Mouse (Mus musculus): ENCODE data around the gene Errfi1. TPM values are rescaled to one million over a fixed set of nuclear protein-coding genes. Genes with fewer than 3 reads are reported as not detected.

The Errfi1 gene
- polyA plus RNA-seq, 1 experiment from 2014 or later: 32.3 TPM

DNA sequence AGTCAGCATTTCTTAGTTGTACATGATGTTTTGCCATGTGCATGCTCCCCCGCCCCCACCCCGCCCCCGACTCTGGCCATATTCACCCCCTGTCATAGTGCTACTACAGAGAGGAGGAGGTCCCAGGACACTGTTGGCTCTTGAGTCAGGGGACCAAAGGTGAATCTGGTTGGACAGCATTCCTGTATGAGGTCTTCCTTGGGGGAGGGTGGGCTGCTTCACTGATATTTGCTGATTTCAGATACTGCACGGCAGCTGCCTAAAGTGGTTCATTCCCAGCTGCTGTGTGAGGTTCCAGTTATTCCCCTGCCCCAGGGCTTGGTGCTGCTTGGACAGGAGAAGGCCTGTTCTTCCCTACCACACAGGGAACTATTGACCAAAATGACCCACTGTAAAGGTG, 34.8 kb downstream of the Errfi1 start:
- peaks cover 19% of the 10 kb centered on the region for H3K4me1 ChIP-seq
- H3K9ac ChIP-seq: no peak overlapping the region
- H3K27me3 ChIP-seq (replicated peaks): no peaks in the 10 kb centered on the region
- H3K36me3 ChIP-seq: no peaks in the 10 kb centered on the region
- no peak overlapping the region for H3K4me2 ChIP-seq
- no peak overlapping the region for H3K27ac ChIP-seq
- ATAC-seq (ENCODE audit: insufficient read depth, low FRiP score, low read depth): no peak
- H3K4me3 ChIP-seq (replicated peaks): no peak overlapping the region
- no peaks in the 10 kb centered on the region for H3K9me3 ChIP-seq
- 58% methylated on average over 4 of the region's 4 CpGs for WGBS

DNA sequence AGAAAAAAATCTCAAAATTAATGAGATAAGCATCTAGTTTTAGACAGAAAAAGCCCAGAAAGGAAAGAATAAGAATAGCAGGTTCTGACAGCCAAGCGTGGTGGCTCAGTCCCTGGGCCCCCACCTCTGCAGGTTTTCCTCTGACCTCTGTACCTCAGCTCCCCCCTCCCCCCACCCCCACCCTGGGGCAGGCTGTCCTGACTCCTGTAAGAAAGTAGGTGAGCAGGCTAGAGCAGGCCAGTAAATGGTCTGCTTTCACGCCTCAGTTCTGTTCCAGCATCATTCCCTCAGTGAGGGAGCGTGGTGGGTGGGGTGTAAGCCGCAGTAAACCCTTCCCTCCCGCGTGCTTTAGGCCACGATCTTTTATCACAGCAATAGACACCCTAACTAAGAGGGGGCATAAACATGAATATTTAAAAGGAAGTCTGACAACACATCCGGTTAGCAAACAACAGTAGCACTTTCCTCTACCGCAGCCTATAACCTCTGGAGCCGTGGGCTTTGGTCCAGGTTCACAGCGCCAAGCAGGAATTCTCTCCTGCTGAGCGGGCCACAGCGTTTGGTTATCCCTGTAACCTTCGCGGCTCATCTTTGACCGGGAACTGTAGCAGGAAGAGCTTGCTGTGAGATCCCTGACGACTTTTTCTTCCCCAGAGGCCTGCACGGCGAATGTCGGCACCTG, 35.7 kb downstream of the Errfi1 start:
- Histone ChIP-seq H3K9ac (no peak overlapping the region), H3K4me3 (replicated peaks) (no peak overlapping the region; the same call in 1 of the 2 replicates)

DNA sequence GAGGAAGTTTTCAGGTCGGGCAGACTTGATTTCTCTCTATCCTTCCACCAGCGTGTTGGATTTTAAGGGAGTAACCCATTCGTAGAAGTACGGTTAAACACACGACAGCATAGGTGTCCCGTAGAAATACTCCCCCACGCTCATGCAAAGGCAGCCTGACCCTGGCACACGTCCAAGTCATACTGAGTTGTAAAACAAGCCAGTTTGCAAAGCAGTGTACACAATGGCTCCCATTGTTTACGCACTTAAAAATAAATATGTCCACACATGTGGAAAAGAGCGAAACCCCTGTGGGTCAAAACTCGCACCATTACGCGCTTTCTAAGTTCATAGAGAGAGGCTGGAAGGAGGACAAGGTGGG, 36.2 kb downstream of the Errfi1 start:
- WGBS: 34% methylated on average over 13 of the region's 13 CpGs
- Histone ChIP-seq H3K9me3 (no peaks in the 10 kb centered on the region), H3K9ac (no peak overlapping the region), H3K4me2 (peak overlapping the region; percentile 37), H3K4me1 (peaks cover 21% of the 10 kb centered on the region), H3K4me3 (replicated peaks) (no peak overlapping the region; the same call in 1 of the 2 replicates), H3K27ac (peak overlapping the region; percentile 76), H3K27me3 (replicated peaks) (no peaks in the 10 kb centered on the region), H3K36me3 (no peaks in the 10 kb centered on the region)
- peak; percentile 36; the same call in 1 of the 2 replicates for ATAC-seq (ENCODE audit: insufficient read depth, low FRiP score, low read depth)

More for the DNA sequence above, 35.7 kb downstream of the Errfi1 start:
- ATAC-seq (ENCODE audit: insufficient read depth, low FRiP score, low read depth): peak; percentile 47; the same call in 1 of the 2 replicates
- Histone ChIP-seq H3K4me1 (peaks cover 19% of the 10 kb centered on the region), H3K9me3 (no peaks in the 10 kb centered on the region), H3K27me3 (replicated peaks) (no peaks in the 10 kb centered on the region), H3K4me2 (peak overlapping the region; percentile 37), H3K27ac (peak overlapping the region; percentile 76), H3K36me3 (no peaks in the 10 kb centered on the region)
- 33% methylated on average over 20 of the region's 20 CpGs for WGBS

DNA sequence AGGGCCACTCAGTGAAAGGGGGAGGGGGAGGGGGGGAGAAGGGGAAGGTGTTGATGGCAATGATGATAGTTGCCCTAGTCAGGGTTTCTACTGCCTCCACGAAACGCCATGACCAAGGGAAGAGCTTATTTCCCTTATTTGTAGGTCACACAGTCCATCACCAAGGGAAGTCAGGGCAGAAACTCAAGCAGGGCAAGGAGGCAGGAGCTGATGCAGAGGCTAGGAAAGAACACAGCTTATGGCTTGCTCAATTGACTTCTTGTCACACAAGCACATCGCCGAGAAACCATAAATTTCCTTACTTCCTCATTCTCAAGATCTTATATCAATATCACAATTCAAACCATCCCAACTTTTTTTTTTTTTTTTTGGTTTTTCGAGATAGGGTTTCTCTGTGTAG, 37.6 kb downstream of the Errfi1 start:
- WGBS: 53% methylated on average over 5 of the region's 5 CpGs
- no peak overlapping the region for H3K4me2 ChIP-seq

DNA sequence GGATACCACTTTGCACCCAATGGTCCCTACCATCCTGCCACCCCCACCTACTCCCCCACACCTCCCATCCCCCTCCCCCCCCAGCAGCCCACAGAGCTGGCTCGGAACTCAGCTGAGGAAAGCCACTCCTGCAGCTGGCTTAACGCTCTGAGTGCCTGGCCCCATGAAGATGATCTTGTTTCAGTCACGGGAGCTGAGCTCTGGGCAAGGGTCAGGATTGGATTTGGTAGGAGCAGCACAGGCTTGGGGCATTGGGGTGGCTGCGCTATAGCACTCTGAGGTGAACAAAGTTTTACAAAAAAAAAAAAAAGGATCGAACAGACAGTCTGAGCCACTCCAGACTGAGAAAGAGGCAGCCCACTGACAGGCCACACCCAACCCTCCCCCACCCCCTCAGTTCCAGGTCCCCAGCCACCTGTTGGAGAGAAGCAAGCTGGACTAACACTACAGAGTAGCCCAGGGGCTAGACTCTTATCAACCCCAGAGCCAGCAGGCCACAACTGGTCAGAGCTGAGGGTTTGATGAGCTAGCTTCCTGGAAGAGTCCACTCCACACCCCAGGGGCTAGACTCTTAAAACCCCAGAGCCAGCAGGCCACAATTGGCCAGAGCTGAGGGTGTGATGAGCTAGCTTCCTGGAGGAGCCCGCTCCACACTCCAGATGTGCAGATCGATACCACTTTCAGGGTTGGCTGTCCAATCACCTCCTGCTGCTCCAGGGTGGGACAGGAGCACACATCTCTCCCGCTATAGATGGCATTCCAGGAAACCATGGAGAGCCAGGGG, 41.2 kb downstream of the Errfi1 start:
- H3K27me3 ChIP-seq (replicated peaks): no peaks in the 10 kb centered on the region
- no peaks in the 10 kb centered on the region for H3K9me3 ChIP-seq
- H3K27ac ChIP-seq: no peak overlapping the region
- WGBS: 57% methylated on average over 8 of the region's 8 CpGs
- no peak for ATAC-seq (ENCODE audit: insufficient read depth, low FRiP score, low read depth)
- H3K4me3 ChIP-seq (replicated peaks): no peak overlapping the region
- no peak overlapping the region for H3K4me2 ChIP-seq
- peaks cover 13% of the 10 kb centered on the region; the same call in 1 of the 2 replicates for H3K4me1 ChIP-seq
- H3K9ac ChIP-seq: no peak overlapping the region
- H3K36me3 ChIP-seq: peaks cover 21% of the 10 kb centered on the region; the same call in 1 of the 2 replicates

More for the DNA sequence above, 37.6 kb downstream of the Errfi1 start:
- Histone ChIP-seq H3K9ac (no peak overlapping the region), H3K4me3 (replicated peaks) (no peak overlapping the region), H3K27ac (no peak overlapping the region), H3K36me3 (no peaks in the 10 kb centered on the region), H3K4me1 (peaks cover 24% of the 10 kb centered on the region), H3K27me3 (replicated peaks) (no peaks in the 10 kb centered on the region), H3K9me3 (no peaks in the 10 kb centered on the region)
- no peak for ATAC-seq (ENCODE audit: insufficient read depth, low FRiP score, low read depth)

DNA sequence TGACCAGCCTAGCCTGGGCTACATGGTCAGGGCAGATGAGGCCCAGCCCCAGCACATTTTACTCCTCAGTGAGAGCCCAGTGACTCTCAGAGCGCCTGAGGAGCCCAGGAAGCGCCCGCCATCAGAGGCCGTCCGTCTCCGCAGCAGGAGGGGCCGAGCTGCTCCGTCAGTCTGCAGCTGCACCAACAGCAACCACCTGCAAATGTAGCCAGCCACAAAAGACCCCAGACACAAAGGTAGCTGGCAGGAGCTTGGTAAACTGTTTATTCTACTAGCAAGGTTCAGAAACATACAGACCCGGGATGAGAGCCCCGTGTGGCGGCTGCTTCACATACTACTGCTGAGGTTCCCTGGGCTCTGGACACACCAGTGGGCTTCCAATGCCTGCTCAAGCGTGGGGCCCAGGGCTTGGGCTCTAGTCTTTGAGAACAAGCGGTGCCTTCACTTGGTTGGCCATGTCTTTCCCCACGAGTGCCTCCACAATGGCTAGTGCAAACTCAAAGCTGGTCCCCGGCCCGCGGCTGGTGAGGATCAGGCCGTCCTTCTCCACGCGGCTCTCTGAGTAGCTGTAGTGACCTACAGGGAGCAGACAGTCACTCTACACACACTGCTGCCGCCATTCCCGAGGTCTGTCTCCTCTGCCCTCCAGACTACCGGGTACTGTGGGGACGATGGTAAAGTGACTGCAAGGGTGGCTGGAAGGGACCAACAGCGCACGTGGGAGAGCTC, 43.3 kb downstream of the Errfi1 start:
- Histone ChIP-seq H3K36me3 (peaks cover 35% of the 10 kb centered on the region), H3K4me3 (replicated peaks) (no peak overlapping the region), H3K27me3 (replicated peaks) (no peaks in the 10 kb centered on the region), H3K4me2 (no peak overlapping the region), H3K27ac (no peak overlapping the region), H3K9ac (no peak overlapping the region), H3K4me1 (0 out of 2 replicates have a peak, but pooled peaks cover 5% of the 10 kb centered on the region), H3K9me3 (no peaks in the 10 kb centered on the region)
- 89% methylated on average over 26 of the region's 26 CpGs for WGBS
- no peak for ATAC-seq (ENCODE audit: insufficient read depth, low FRiP score, low read depth)

DNA sequence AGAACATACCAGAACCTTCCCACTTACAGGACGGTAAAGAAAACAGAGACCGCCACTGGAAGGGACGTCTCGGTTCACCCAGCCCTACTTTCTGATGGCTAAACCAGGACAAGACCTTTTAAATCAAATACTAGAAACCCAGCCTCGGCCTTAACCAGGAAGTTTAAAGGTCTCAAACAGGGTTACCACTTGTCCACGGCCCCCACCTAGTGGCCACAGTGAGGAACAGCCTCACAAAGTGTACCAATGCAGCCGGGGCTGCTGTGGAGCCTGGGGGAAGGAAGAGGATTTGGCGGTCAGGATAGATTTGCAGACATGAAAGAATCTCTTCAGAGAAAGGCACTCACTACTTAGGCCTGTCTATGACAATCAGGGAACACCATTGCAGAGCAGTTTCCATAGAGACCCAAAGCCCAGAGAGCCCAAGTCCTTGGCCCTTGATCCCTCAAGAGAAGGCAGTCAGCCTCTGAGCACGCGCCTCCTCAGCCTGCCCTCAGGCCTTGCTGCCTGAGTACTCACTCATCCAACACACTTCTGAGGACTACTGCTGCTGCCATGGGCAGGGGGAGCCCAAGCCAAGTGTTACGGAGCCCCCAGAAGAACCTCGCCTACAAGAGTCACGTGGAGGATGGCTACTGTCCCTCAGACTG, 45.1 kb downstream of the Errfi1 start:
- Histone ChIP-seq H3K9me3 (no peaks in the 10 kb centered on the region), H3K4me1 (0 out of 2 replicates have a peak, but pooled peaks cover 5% of the 10 kb centered on the region), H3K27me3 (replicated peaks) (no peaks in the 10 kb centered on the region), H3K27ac (no peak overlapping the region), H3K9ac (no peak overlapping the region), H3K4me3 (replicated peaks) (no peak overlapping the region), H3K36me3 (peaks cover 44% of the 10 kb centered on the region), H3K4me2 (no peak overlapping the region)
- 57% methylated on average over 13 of the region's 13 CpGs for WGBS
- ATAC-seq (ENCODE audit: insufficient read depth, low FRiP score, low read depth): peak; percentile 45; the same call in 1 of the 2 replicates

DNA sequence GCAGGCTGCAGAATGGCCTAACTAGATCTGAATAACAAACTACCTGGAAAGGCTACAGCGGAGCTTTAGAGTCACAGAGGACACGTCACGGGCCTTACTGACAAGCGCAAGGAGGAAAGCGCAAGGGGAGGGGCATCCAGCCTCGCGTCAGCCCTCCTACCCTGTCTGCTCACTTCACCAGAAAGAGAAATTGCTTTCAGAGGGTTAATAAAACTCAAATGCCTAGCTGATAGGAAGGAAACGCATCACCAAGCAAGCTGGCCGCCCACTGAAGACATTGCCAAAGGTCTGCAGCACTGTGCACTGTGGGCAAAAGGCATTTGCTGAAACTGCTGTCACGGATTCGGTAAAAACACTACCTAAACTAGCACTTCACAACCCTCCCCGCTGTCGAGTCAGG, 46.8 kb downstream of the Errfi1 start:
- H3K27ac ChIP-seq: no peak overlapping the region
- no peak overlapping the region for H3K4me3 ChIP-seq (replicated peaks)
- no peaks in the 10 kb centered on the region for H3K27me3 ChIP-seq (replicated peaks)
- H3K4me2 ChIP-seq: no peak overlapping the region
- ATAC-seq (ENCODE audit: insufficient read depth, low FRiP score, low read depth): no peak
- no peak overlapping the region for H3K9ac ChIP-seq
- H3K9me3 ChIP-seq: no peaks in the 10 kb centered on the region
- peaks cover 50% of the 10 kb centered on the region for H3K36me3 ChIP-seq
- H3K4me1 ChIP-seq: no peaks in the 10 kb centered on the region
- 95% methylated on average over 13 of the region's 13 CpGs for WGBS

DNA sequence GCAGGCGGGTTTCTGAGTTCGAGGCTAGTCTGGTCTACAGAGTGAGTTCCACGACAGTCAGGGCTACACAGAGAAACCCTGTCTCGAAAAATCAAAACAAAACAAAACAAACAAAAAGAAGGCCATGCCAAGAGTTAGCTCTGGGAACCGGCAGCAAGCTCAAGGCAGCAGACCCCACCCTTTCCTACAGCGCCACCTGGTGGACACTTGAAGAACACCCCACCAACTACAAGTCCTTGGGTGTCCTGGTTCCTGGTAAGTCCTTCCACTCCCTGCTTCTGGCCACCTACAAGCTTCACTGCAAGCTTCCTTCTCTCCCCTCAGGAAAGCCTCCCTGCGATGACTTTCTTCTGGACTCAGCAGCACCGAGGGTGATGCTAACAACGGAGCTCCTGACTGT, 47.9 kb downstream of the Errfi1 start:
- Histone ChIP-seq H3K27me3 (replicated peaks) (no peaks in the 10 kb centered on the region), H3K9me3 (no peaks in the 10 kb centered on the region), H3K36me3 (peaks cover 53% of the 10 kb centered on the region), H3K4me2 (no peak overlapping the region), H3K4me1 (no peaks in the 10 kb centered on the region), H3K4me3 (replicated peaks) (no peak overlapping the region), H3K27ac (no peak overlapping the region), H3K9ac (no peak overlapping the region)
- ATAC-seq (ENCODE audit: insufficient read depth, low FRiP score, low read depth): no peak
- WGBS: 48% methylated on average over 9 of the region's 9 CpGs

DNA sequence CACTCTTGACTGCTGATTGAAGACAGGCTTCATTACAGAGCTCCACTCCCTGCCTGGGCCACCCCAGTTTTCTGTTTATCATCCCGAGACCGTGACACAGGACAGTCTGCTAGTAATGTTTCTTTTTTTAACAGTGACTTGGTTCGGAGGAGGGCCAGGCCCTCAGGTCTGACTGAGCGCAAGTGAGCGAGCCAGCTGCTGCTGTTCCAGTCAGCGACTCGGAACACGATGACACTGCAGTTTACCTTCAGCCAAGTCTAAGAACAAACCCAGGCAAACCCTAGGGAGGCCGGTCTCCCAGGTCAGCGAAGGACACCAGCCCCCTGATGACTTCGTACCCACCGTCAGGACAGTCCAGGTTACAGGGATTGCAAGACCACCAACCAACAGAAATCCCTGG, 48.3 kb downstream of the Errfi1 start:
- Histone ChIP-seq H3K27me3 (replicated peaks) (no peaks in the 10 kb centered on the region), H3K27ac (no peak overlapping the region), H3K4me3 (replicated peaks) (no peak overlapping the region), H3K9ac (no peak overlapping the region), H3K4me1 (no peaks in the 10 kb centered on the region), H3K36me3 (peaks cover 49% of the 10 kb centered on the region), H3K9me3 (no peaks in the 10 kb centered on the region), H3K4me2 (no peak overlapping the region)
- WGBS: 88% methylated on average over 12 of the region's 12 CpGs
- no peak for ATAC-seq (ENCODE audit: insufficient read depth, low FRiP score, low read depth)

DNA sequence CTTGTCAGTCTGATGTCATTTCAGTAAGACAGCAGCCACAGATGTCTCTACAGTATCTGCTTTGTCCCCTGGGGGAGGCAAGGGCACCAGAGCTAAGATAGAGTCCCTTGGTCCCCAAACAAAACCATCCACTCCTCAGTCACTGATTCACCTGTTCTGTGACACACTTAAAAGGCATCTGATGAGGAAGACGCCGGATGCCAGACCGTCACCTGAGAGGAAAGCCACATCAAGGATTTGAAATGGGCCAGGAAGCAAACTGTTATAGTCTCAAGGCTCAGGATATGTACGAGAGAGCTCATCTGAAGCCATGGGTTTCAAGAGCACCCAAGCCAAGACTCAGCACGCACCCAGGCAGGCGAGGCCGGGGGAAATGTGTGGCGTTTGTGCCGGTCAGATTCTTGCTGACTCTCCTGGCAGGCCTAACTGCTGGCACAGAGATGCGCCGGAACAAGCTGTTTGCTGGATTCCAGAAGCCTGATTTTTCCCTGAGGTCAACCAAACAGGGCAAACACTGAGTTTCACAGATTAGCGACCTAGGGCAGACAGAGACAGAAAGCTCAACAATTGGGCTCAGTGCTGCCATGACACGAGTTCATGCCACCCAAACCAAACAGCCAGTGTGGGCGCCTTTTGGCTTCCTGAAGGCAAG, 49.5 kb downstream of the Errfi1 start:
- Histone ChIP-seq H3K4me2 (no peak overlapping the region), H3K4me3 (replicated peaks) (no peak overlapping the region), H3K9me3 (no peaks in the 10 kb centered on the region), H3K27ac (no peak overlapping the region), H3K36me3 (peaks cover 38% of the 10 kb centered on the region), H3K4me1 (peaks cover 3% of the 10 kb centered on the region), H3K9ac (no peak overlapping the region), H3K27me3 (replicated peaks) (no peaks in the 10 kb centered on the region)
- WGBS: 90% methylated on average over 14 of the region's 14 CpGs
- ATAC-seq (ENCODE audit: insufficient read depth, low FRiP score, low read depth): no peak

Measured in stomach, embryonic 15.5 days (tissue).